Mouse (Mus musculus) liver, embryonic 14.5 days (tissue): ENCODE results near the gene Stxbp4. TPM values are rescaled to one million over a fixed set of nuclear protein-coding genes. Genes with fewer than 3 reads are reported as not detected.

Experiments
- ATAC-seq: fragments of 200-750 bp; cut with Nextera tagmentation; 2 replicates; pipeline ENCODE4 v1.8.0; 2017; ENCODE audit warnings: moderate number of reproducible peaks, mild to moderate bottlenecking, moderate library complexity; ENCODE audit not compliant: insufficient read depth
- DNase-seq, 3 experiments: peaks; one replicate each; pipeline ENCODE4 v3.0.0-alpha.2; 2012 to 2013; ENCODE audit warnings: low read depth in 3 of 3, low spot score in 3 of 3
- H3K27ac ChIP-seq: fragments of 300-500 bp; sonication (generic); 2 replicates; pipeline ENCODE4 v1.5.1; 2014; ENCODE audit warnings: moderate library complexity, mild to moderate bottlenecking, control low read depth, inconsistent platforms
- H3K27me3 ChIP-seq: fragments of 300-500 bp; sonication (generic); 2 replicates; pipeline ENCODE4 v1.6.1; 2014; ENCODE audit warnings: mild to moderate bottlenecking, low read length, moderate library complexity; ENCODE audit not compliant: control insufficient read depth, insufficient read depth
- H3K36me3 ChIP-seq: fragments of 300-500 bp; sonication (generic); replicated peaks from 2 replicates; pipeline ENCODE4 v1.6.1; 2014; ENCODE audit warnings: low read depth; ENCODE audit not compliant: control insufficient read depth, insufficient read depth
- H3K4me1 ChIP-seq, 2 experiments: fragments of 200-500 bp in 1 of 2; fragments of 300-500 bp in 1 of 2; sonication (generic) in 1 of 2; replicated peaks; 2 replicates each; pipeline ENCODE4 v1.6.1; 2012 to 2014; ENCODE audit warnings: antibody characterized with exemption in 1 of 2, inconsistent platforms in 1 of 2, low read length in 1 of 2; ENCODE audit not compliant: control insufficient read depth in 2 of 2, insufficient read depth in 2 of 2
- H3K4me2 ChIP-seq: fragments of 300-500 bp; sonication (generic); 2 replicates; pipeline ENCODE4 v1.6.1; 2014; ENCODE audit warnings: low read depth, mild to moderate bottlenecking, control low read depth, moderate library complexity
- H3K4me3 ChIP-seq, 2 experiments: fragments of 200-500 bp in 1 of 2; fragments of 300-500 bp in 1 of 2; sonication (generic) in 1 of 2; 2 replicates each; pipeline ENCODE4 v1.5.1; 2012 to 2014; ENCODE audit warnings: low read depth in 2 of 2, low read length in 2 of 2, mild to moderate bottlenecking in 2 of 2, control low read depth in 1 of 2, inconsistent platforms in 1 of 2, moderate library complexity in 1 of 2; ENCODE audit not compliant: insufficient read depth in 1 of 2
- H3K9ac ChIP-seq: fragments of 300-500 bp; sonication (generic); replicated peaks from 2 replicates; pipeline ENCODE4 v1.6.1; 2014; ENCODE audit warnings: mild to moderate bottlenecking, control low read depth, moderate library complexity
- H3K9me3 ChIP-seq: fragments of 300-500 bp; sonication (generic); 2 replicates; pipeline ENCODE4 v1.6.1; 2016; ENCODE audit warnings: low read length, mixed read lengths; ENCODE audit not compliant: control insufficient read depth
- CTCF ChIP-seq: IDR thresholded peaks from 2 replicates; pipeline ENCODE4 v1.5.1; 2016; ENCODE audit warnings: antibody characterized with exemption, low read depth, control low read depth
- EP300 ChIP-seq: IDR thresholded peaks from 2 replicates; pipeline ENCODE4 v1.6.1; 2016; ENCODE audit warnings: antibody characterized with exemption, low read depth
- WGBS: fragments of 180-500 bp; shearing (Covaris S2); extraction: QIAGEN DNeasy Blood & Tissue Kit; methylation state at CpG from one replicate; pipeline ENCODE4 v1.1.7; 2014; ENCODE audit not compliant: insufficient replicate concordance; 5-methylcytosine and 5-hydroxymethylcytosine counted together
- polyA plus RNA-seq, 2 experiments: library from polyadenylated mRNA; depleted of rRNA in 1 of 2; stranded (reverse) in 1 of 2; unstranded in 1 of 2; fragments of >200 nt; fragmentation: Nextera tagmentation in 1 of 2; extraction: Ambion mirVana in 1 of 2; gene quantifications; 2 replicates each; pipeline versions ENCODE4 v1.2.1 to v1.2.3; 2012 to 2014

Stxbp4 gene
- polyA plus RNA-seq, 2 experiments: 2.6 to 6.2 TPM

GRCm38 (mm10) chr11:90616431-90616830 is 21.5 kb downstream of the Stxbp4 start:
- no peak overlapping the region for H3K4me3 ChIP-seq
- no peak overlapping the region for H3K27ac ChIP-seq
- no peak for ATAC-seq
- H3K27me3 ChIP-seq: no peaks in the 10 kb centered on the region
- H3K4me2 ChIP-seq: no peak overlapping the region
- H3K4me1 ChIP-seq: peaks cover 0 to 2% of the 10 kb centered on the region in 2 experiments; a peak in 1 of 4 replicates
- DNase-seq: peak in 2 of 3 experiments; percentile 4 to 13
- TF ChIP-seq CTCF (peak; percentile 46; the same call in 1 of the 2 replicates), EP300 (no peak)
- H3K9me3 ChIP-seq: no peaks in the 10 kb centered on the region
- H3K36me3 ChIP-seq: no peaks in the 10 kb centered on the region
- H3K9ac ChIP-seq: no peak overlapping the region

DNA sequence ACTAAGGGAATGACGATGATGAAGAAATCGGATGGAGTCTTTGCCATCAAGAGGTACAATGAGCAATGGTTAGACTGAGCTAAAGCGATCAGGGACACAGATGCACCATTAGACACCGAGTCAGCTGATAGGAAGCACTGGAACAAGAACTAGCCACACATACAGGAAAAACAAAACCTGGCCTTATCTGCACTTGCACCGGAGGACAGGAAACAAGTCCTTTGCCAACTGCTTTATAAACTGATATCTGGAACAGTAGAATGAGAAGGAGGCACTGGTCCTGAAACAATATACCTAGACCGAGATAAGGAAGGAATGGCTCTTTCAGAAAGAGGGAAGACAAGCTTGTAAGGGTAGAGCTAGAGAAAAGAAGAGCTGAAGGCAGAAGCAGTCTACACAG is 23.1 kb downstream of the Stxbp4 start:
- no peak for ATAC-seq
- 25% methylated on average over 6 of the region's 6 CpGs for WGBS
- no peaks in the 10 kb centered on the region for H3K27me3 ChIP-seq

DNA sequence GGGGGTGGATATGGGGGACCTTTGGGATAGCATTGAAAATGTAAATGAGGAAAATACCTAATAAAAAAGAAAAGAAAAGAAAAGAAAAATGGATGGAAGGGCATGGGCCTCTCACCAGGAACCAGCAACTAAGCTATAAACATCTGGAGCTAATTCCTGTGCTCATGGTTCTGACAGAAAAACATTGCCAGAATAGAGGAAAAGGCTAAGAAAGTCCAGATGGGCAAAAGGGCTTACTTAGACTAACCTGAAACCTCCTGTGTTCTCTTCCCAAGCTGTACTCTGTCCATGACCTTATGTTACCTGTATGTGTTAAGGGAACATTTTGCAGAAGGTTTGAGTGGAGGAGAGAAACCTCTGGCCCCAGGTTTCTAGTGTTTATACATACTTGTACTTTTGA is 25.8 kb downstream of the Stxbp4 start:
- Histone ChIP-seq H3K9ac (no peak overlapping the region), H3K9me3 (no peaks in the 10 kb centered on the region), H3K36me3 (peaks cover 1% of the 10 kb centered on the region; the same call in 1 of the 2 replicates), H3K27ac (no peak overlapping the region), H3K27me3 (no peaks in the 10 kb centered on the region), H3K4me1 (peaks cover 0 to 2% of the 10 kb centered on the region in 2 experiments; a peak in 1 of 4 replicates), H3K4me2 (no peak overlapping the region), H3K4me3 (no peak overlapping the region)
- TF ChIP-seq CTCF (no peak), EP300 (no peak)
- ATAC-seq (no peak), DNase-seq (no peak)

More for the DNA sequence above, 23.1 kb downstream of the Stxbp4 start:
- TF ChIP-seq CTCF: no peak
- no peak for TF ChIP-seq EP300
- H3K27ac ChIP-seq: no peak overlapping the region
- no peak overlapping the region for H3K4me2 ChIP-seq
- no peaks in the 10 kb centered on the region for H3K9me3 ChIP-seq
- no peak overlapping the region for H3K4me3 ChIP-seq
- H3K36me3 ChIP-seq: no peaks in the 10 kb centered on the region
- no peak for DNase-seq
- H3K4me1 ChIP-seq: peaks cover 0 to 2% of the 10 kb centered on the region in 2 experiments; a peak in 1 of 4 replicates
- no peak overlapping the region for H3K9ac ChIP-seq

DNA sequence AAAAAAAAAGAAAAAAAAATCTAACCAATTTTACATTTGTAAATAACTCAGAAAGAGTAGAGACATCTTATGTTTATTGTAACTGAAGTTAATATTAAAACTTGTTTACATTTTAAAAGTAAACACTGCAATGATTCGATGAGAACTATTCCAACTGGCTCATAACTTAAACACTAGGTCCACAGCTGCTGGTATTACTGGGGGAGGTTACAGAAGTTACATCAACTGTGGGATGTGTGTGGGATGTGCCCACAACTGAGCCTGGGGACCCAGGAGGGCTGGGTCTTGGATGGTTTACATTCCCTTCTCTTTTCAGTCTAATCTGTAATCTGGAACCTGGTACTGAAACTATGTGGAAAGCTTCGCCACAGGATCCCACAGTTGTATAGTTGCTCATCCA is 34.8 kb downstream of the Stxbp4 start:
- Histone ChIP-seq H3K27me3 (no peaks in the 10 kb centered on the region), H3K9me3 (no peaks in the 10 kb centered on the region), H3K4me1 (no peaks in the 10 kb centered on the region), H3K4me3 (no peak overlapping the region), H3K4me2 (no peak overlapping the region), H3K27ac (no peak overlapping the region), H3K36me3 (peaks cover 4% of the 10 kb centered on the region; the same call in 1 of the 2 replicates), H3K9ac (no peak overlapping the region)
- TF ChIP-seq CTCF: no peak
- TF ChIP-seq EP300: no peak
- ATAC-seq: no peak
- WGBS: 82% methylated on average over 2 of the region's 2 CpGs
- DNase-seq: no peak

- WGBS: 93% methylated on average over 1 of the region's 1 CpGs
- TF ChIP-seq EP300 (no peak), CTCF (no peak)
Observed at GRCm38 (mm10) chr11:90595826-90596225, 42.1 kb downstream of the Stxbp4 start.

More at GRCm38 (mm10) chr11:90595826-90596225, 42.1 kb downstream of the Stxbp4 start:
- H3K4me3 ChIP-seq: no peak overlapping the region
- ATAC-seq (no peak), DNase-seq (no peak)
- H3K4me1 ChIP-seq: no peaks in the 10 kb centered on the region
- no peak overlapping the region for H3K9ac ChIP-seq
- no peaks in the 10 kb centered on the region for H3K27me3 ChIP-seq
- no peak overlapping the region for H3K4me2 ChIP-seq
- no peaks in the 10 kb centered on the region; the same call in 1 of the 2 replicates for H3K36me3 ChIP-seq
- H3K27ac ChIP-seq: no peak overlapping the region
- no peaks in the 10 kb centered on the region for H3K9me3 ChIP-seq
